Mouse (Mus musculus) ES-Bruce4 (cell line): Measurements from ENCODE around the gene Adamts3.

ENCODE experiments used
- CTCF ChIP-seq: IDR thresholded peaks from one replicate; pipeline ENCODE4 v1.8.1; 2011; ENCODE audit warnings: low read depth, low read length
- EP300 ChIP-seq: IDR thresholded peaks from 2 replicates; pipeline ENCODE4 v1.6.1; 2011; ENCODE audit warnings: low read depth, low read length; ENCODE audit not compliant: insufficient read depth
- POLR2A ChIP-seq: IDR thresholded peaks from one replicate; pipeline ENCODE4 v1.8.1; 2011; ENCODE audit warnings: low read length; ENCODE audit not compliant: insufficient read depth

DNA sequence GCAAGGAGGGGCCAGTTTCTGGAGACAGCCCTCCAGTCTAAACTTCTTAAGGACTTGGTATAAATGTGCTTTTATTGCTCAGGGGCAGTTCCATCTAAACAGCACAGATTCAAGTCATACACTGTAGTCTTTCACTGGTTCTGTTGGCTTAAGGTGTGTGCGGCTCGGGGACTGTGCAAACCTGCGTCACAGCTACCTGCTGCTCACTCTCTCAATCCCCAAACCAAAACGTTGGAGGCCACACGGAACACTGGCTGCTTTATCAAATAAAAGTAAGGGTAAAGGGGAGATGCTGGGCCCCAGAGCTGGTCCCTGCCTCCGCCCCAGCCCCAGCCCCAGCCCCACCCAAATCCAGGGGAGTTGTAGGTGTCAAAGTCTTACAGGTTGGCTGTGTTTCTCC is 66.5 kb downstream of the Adamts3 start:
- TF ChIP-seq CTCF (no peak), POLR2A (no peak), EP300 (no peak)
